Mouse (Mus musculus): ENCODE measurements around the gene Gm20661.

GRCm38 (mm10) chr9:107947241-107948194 lies 35.3 kb upstream of the Gm20661 start:
- TF ChIP-seq CTCF (IDR thresholded peaks at IDR 0.05; ENCODE audit: borderline replicate concordance, insufficient read depth, low read depth, low read length), result no peak
- no peak for TF ChIP-seq POLR2A (IDR thresholded peaks at IDR 0.05; ENCODE audit: borderline replicate concordance, insufficient read depth, low read length)

All from cerebellum, adult 2 months (tissue).